Mouse (Mus musculus) urinary bladder, adult 18-20 months (tissue): Measurements from ENCODE around the gene Tulp2.
"Not testable (repeated sequence)": the region's sequence is repeated elsewhere in the genome, so short reads cannot be mapped to it uniquely, and the experiment has no call there.

Experiments
- DNase-seq, 2 experiments: peaks; one replicate each; pipeline ENCODE4 v3.0.0; 2022; ENCODE audit warnings: low spot score in 2 of 2, mixed read lengths in 2 of 2

Gene Tulp2

DNA sequence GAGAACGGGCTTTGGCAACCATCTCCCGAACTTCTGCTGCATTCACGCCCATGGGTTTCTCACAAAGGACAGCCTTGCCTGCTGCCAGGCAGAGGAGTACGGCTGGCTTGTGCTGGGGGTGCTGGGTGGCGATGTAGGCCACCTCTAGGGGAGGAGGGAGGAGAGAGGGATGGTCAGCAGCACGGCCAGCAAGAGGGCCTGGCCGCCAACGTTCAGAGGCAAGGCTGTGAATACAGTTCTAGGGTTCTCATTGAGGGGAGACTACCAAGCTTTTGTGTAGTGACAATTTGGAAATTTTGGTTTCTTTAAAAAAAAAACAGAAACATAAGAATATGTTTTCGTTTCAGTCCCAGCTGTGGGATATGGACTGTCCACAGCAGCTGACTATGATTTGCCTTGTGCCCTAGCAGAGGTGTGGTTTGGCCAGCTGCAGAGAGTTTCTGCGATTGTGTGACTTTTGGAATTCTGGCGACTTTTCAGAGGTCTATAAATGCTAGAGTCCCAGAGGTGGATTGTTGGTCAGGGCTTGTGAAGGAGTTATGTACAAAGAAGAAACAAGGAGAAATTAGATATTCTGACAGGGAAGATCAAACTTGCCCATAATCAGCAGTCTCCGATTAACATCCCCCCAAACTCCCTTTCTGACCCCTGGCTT lies 5.2 kb downstream of the Tulp2 start, which contains the start of gene Gm45808:
Gene Gm45808 (minus strand): TSS at position 51 of the 655 bp plus-strand sequence.
- DNase-seq: no peak

DNA sequence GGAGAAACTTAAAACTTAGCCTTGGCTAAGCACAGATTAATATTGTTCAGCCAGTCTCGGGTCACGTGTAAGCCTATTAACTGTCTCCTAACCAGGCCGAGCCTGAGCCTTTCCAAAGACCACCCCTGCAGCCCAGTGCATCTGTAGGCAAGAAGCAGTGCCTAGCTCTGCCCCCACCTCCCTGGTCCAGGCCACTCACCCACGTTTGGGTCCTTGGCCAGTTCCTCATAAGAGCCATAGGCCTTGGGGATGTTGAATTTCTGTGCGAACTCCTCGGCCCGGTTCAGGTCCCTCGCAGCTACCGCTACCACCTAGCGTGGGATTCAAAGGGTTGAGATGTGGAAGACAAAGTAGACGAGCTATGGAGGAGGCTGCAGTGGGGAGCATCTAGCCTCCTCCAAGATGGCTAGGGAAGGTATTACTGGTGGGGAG lies 6.2 kb downstream of the Tulp2 start:
- DNase-seq: no peak

- peak; percentile 55 to 66 for DNase-seq
Measured at GRCm38 (mm10) chr7:45488293-45489204, 6.9 kb downstream of the Tulp2 start, which contains the start of gene Dhdh. Gene Dhdh (minus strand): TSS chr7:45488805.

DNA sequence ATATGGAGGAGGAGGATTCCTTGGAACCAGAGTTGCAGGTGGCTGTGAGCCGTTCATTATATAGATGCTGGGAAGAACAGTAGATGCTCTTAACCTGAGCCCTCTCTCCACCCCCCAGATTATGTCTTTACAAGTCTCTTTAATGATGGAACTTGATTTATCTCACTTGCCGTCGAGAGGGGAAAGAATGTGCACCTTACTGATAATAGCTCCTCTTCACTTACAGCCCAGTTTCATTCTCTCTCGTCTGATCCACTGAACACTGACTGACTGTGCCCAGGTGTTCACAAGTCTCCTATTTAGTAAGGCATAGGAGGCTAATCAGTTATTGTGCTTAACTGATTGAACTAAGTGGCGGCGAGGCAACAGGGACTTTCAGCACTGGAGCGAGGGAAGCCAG lies 7.9 kb downstream of the Tulp2 start:
- no peak for DNase-seq

GRCm38 (mm10) chr7:45490822-45491221 lies 9.1 kb downstream of the Tulp2 start:
- no peak for DNase-seq

GRCm38 (mm10) chr7:45491264-45491663 lies 9.6 kb downstream of the Tulp2 start:
- DNase-seq: no peak

- DNase-seq: no peak
Measured at GRCm38 (mm10) chr7:45492225-45492844, 10.7 kb downstream of the Tulp2 start.

- no peak for DNase-seq
Measured at GRCm38 (mm10) chr7:45492951-45493350, 11.3 kb downstream of the Tulp2 start.

- DNase-seq: no peak
Measured at GRCm38 (mm10) chr7:45494548-45494947, 12.9 kb downstream of the Tulp2 start.

DNA sequence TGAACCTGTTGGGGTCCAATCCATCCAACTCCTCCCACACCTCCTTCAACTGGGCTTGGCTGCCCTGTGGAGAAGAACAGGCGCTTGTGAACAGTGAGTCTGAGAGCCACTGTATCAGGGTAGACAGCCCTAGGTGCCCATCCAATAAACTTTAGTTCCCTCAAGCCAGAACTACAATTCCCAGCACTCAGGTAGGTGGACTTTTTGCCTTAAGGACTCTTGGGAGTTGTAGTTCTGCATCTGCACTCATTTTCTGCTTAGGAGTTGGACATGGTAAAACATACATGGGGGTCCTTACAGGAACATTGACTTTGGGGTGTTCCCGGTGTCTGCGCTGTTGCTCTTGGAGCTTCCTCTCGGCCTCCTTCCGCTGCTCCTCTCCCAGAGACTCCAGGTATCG lies 16.8 kb downstream of the Tulp2 start:
- DNase-seq: no peak

DNA sequence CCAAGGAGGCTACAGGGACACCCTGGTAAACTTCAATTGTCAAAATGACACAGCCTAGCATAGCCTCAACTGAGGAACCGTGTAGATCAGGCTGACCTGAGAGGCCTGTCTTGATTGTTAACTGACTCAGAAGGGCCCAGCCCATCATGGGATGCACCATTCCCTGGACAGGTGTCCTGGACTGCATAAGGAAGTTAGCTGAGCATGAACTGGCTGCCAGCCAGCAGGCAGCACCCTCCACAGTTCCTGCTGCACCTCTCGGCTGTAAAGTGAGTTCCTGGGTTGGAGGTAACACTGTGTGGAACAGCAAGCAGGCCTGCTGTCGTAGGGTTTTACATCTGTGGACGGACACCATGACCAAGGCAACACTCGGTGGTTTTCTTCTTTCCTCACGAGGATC lies 25.9 kb downstream of the Tulp2 start:
- DNase-seq: no peak

DNA sequence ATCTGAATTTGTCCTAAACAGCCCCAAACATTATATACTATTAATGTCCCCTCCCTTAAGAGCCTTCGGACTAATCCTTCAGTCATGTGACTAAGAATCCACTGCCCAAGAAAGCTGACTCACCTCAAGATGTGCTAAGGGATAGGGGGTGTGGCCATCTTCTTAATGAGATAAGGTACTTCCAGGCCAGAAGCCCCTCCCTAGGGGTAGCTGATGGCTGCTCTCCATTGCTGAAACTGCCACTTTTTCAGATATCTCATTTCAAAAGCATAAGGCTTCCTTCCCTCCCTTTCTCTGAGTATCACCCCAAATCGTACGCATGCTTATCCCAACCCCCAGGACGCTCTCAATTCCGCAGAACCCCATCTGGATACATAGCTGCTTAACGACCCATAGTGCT lies 26.9 kb downstream of the Tulp2 start:
- no peak for DNase-seq

DNA sequence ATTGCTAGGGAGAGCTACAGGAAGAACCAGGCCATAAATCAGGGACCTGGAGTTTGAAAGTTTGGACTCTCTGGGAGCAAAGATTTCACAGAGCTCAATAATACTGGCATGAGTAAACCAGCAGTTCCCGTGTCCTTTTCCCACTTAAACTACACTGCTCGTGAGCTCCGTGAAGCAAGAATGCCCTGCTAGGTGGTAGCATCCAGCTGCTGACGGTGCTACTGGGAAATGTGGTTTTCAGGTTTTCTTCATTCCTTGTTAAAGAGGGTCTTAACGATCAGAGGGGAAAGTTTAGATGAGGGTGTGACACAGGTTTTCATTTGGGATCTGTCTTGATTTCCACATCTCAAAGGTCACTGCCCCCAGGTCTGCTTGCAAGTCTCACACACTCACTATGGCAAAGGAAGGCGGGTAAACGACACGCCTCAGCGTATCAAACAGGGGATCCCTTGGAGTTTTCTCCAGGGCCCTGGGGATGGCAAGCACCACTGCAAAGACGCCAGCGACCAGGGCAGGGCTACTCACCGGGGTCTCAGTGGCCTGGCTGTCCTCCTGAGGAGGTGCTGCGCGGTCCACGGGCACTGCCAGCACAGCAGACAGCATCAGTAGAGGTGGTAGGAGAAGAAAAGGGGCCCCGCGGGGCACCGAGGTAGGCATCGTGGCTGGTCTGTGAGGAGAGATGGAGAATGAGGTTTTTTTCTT lies 27.7 kb downstream of the Tulp2 start:
- DNase-seq: no peak

DNA sequence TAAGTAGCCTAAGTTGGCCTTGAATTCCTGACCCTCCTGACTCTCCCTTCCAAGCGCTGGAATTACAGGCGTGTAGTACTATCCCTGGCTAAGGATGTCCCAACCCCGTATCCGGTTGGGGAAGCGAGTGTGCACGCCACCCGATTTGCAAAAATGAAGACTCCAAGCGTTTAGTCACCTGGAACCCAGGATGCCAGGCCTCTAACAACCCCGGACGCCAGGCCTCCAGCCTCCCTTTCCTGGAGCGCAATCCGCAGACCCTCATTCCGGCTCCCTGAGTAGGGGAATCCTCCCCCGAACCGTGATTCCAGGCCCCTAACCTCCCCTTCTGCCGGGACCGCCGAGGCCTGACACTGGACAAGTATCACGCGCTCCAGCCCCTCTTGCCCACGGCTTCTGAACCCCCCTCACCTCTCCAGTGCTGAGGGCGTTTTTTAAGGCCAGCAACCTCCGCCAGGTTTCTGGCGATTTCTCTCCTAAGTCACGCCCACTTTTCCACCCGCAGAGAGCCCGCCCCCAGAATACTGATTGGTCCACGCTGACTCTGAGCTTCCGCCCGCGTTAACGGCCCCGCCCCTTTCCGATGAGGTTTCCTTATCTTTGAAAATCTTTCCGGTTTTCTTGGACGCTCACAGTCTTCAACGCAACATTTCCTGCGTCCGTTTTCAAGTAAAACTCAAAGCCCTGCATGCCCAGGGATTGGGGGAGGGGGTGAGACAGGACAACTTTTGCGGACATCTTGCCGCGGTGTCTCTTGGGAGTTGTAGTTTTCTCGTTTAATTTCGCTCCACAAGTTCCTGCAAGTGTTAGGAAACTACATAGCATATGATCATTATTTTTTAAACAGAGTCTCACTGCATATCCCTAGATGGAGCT lies 28.5 kb downstream of the Tulp2 start, which contains the start of gene Nucb1:
Gene Nucb1 (minus strand): TSS at position 495 of the 876 bp plus-strand sequence.
- peak; percentile 88 to 91 for DNase-seq

- no peak for DNase-seq
Measured at GRCm38 (mm10) chr7:45514411-45514810, 32.7 kb downstream of the Tulp2 start.

DNA sequence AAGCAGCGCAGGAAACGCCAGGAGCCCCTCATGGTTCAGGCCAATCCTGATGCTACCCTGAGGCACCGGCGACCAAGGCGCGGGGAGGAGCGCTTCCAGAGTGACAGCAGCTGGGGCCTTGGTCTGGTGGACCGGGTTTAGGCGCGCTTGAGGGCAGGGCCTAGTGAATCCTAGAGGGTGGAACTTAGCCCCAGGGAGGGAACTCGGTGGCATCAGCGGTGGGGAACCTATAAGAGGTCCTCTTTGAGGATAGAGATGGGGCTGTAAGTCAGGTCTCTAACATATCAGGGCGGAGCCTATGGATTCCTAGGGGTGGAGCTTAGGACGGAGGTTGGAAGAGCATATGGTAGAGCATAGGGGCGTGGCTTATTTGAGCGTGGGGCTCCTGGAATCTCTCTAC lies 33.8 kb downstream of the Tulp2 start:
- no peak for DNase-seq

GRCm38 (mm10) chr7:45516846-45517245 lies 35.2 kb downstream of the Tulp2 start:
- not testable (repeated sequence) for DNase-seq

GRCm38 (mm10) chr7:45518618-45519017 lies 36.9 kb downstream of the Tulp2 start:
- no peak for DNase-seq

- no peak for DNase-seq
Measured at GRCm38 (mm10) chr7:45519345-45520120, 37.9 kb downstream of the Tulp2 start.

DNA sequence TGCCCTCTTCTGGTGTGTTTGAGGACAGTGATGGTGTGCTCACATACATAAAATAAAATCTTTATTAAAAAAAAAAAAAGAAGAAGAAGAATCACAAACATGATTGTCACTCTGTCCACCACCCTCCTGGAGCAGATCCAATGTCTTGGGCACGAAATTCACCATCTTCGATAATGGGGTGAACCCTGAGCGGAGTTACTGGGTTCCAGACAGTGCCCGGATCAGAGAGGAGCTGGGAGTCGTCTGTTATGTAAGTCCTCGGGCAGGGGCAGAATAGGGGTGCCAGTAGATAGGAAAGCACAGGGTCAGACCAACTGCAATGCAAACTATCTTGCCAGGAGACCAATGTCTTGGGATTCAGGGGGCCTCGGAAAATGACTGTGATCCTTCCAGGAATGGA lies 38.9 kb downstream of the Tulp2 start:
- no peak for DNase-seq
